Mouse (Mus musculus): Measurements from ENCODE around the gene Cxcr1. TPM values are rescaled to one million over a fixed set of nuclear protein-coding genes. Genes with fewer than 3 reads are reported as not detected.

Cxcr1 gene
- polyA plus RNA-seq, 1 experiment from 2014 or later: not detected

GRCm38 (mm10) chr1:74151091-74151490, 43.3 kb downstream of the Cxcr1 start:
- Histone ChIP-seq H3K9ac (replicated peaks; ENCODE audit: low read length) (no peak overlapping the region), H3K27me3 (ENCODE audit: insufficient read depth, low read length) (no peaks in the 10 kb centered on the region), H3K4me2 (replicated peaks; ENCODE audit: low read depth, low read length) (no peak overlapping the region), H3K9me3 (ENCODE audit: low read length) (no peaks in the 10 kb centered on the region), H3K4me1 (ENCODE audit: insufficient read depth, low read length) (no peaks in the 10 kb centered on the region), H3K27ac (ENCODE audit: low read length) (no peak overlapping the region), H3K4me3 (ENCODE audit: low read length) (no peak overlapping the region), H3K36me3 (ENCODE audit: insufficient read depth, low read length) (no peaks in the 10 kb centered on the region)
- whole genome bisulfite sequencing: 73% methylated on average over 3 of the region's 3 CpGs
- ATAC-seq (ENCODE audit: low FRiP score, low TSS enrichment): no peak

DNA sequence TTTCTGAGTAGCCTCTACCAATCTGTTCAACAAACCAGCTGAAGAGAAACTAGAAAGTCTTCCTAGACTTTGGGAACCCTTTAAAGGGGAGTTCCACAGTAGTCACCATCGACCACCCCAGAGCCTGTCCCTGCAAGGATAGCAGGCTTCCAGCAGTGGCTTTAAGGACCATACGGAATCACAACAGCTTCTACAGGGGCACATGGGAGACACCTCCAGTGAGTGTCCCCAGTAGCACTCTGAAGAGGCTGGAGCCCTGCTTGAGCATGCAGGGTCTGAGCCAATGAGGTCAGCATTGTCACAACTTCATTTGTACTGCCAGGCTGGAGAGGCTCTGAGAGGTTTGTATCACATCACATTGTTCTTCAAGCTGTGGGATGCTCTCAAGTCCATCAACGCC, 44.3 kb downstream of the Cxcr1 start:
- Histone ChIP-seq H3K27ac (ENCODE audit: low read length) (no peak overlapping the region), H3K4me2 (replicated peaks; ENCODE audit: low read depth, low read length) (no peak overlapping the region), H3K4me3 (ENCODE audit: low read length) (no peak overlapping the region), H3K9me3 (ENCODE audit: low read length) (no peaks in the 10 kb centered on the region), H3K4me1 (ENCODE audit: insufficient read depth, low read length) (no peaks in the 10 kb centered on the region), H3K36me3 (ENCODE audit: insufficient read depth, low read length) (no peaks in the 10 kb centered on the region), H3K27me3 (ENCODE audit: insufficient read depth, low read length) (no peaks in the 10 kb centered on the region), H3K9ac (replicated peaks; ENCODE audit: low read length) (no peak overlapping the region)
- WGBS: 86% methylated on average over 3 of the region's 3 CpGs
- ATAC-seq (ENCODE audit: low FRiP score, low TSS enrichment): no peak

- H3K27me3 ChIP-seq (ENCODE audit: insufficient read depth, low read length): no peaks in the 10 kb centered on the region
- H3K4me1 ChIP-seq (ENCODE audit: insufficient read depth, low read length): no peaks in the 10 kb centered on the region
- WGBS: 85% methylated on average over 6 of the region's 6 CpGs
- no peak overlapping the region for H3K4me3 ChIP-seq (ENCODE audit: low read length)
- H3K9ac ChIP-seq (replicated peaks; ENCODE audit: low read length): no peak overlapping the region
- no peak overlapping the region for H3K4me2 ChIP-seq (replicated peaks; ENCODE audit: low read depth, low read length)
- no peak overlapping the region for H3K27ac ChIP-seq (ENCODE audit: low read length)
- no peak for ATAC-seq (ENCODE audit: low FRiP score, low TSS enrichment)
- H3K36me3 ChIP-seq (ENCODE audit: insufficient read depth, low read length): no peaks in the 10 kb centered on the region
- no peaks in the 10 kb centered on the region for H3K9me3 ChIP-seq (ENCODE audit: low read length)
Observed at GRCm38 (mm10) chr1:74149106-74149885, 45.1 kb downstream of the Cxcr1 start.

MicroRNAs within 50 kb of the gene (microRNA counts, 519-probe panel; counts per million panel counts)
- microRNA mmu-miR-1928: 1,980 counts per million, percentile 51 among the panel's probes with 10 or more counts

Small RNAs within 50 kb of the gene (microRNA-seq; reads per million reads assigned to microRNA genes)
- gene Mir1928: not detected

Other genes starting within 250 kb of the Cxcr1 start
- 77.3 and 78.3 TPM in 2 replicates for gene Tns1, start 70.2 kb downstream of the Cxcr1 start, polyA plus RNA-seq (2015; fragmentation: Nextera tagmentation; extraction: Ambion mirVana)
- gene Rufy4, start 69.1 kb downstream of the Cxcr1 start, polyA plus RNA-seq (2015; fragmentation: Nextera tagmentation; extraction: Ambion mirVana): 0.22 and 0.32 TPM in 2 replicates
- gene Cxcr2, start 40.6 kb downstream of the Cxcr1 start, polyA plus RNA-seq (2015; fragmentation: Nextera tagmentation; extraction: Ambion mirVana): 0.11 and 0.24 TPM in 2 replicates
- gene Arpc2, start 41.5 kb upstream of the Cxcr1 start, polyA plus RNA-seq (2015; fragmentation: Nextera tagmentation; extraction: Ambion mirVana): 441 and 457 TPM in 2 replicates
- 1.6 and 1.9 TPM in 2 replicates for gene Gpbar1, start 83.9 kb upstream of the Cxcr1 start, polyA plus RNA-seq (2015; fragmentation: Nextera tagmentation; extraction: Ambion mirVana)
- gene Aamp, start 90.1 kb upstream of the Cxcr1 start, polyA plus RNA-seq (2015; fragmentation: Nextera tagmentation; extraction: Ambion mirVana): 322 and 350 TPM in 2 replicates
- 149 and 156 TPM in 2 replicates for gene Pnkd, start 90.3 kb upstream of the Cxcr1 start, polyA plus RNA-seq (2015; fragmentation: Nextera tagmentation; extraction: Ambion mirVana)
- 33.5 and 35.1 TPM in 2 replicates for gene Tmbim1, start 111.0 kb upstream of the Cxcr1 start, polyA plus RNA-seq (2015; fragmentation: Nextera tagmentation; extraction: Ambion mirVana)
- 0.50 and 0.53 TPM in 2 replicates for gene Catip, start 167.5 kb upstream of the Cxcr1 start, polyA plus RNA-seq (2015; fragmentation: Nextera tagmentation; extraction: Ambion mirVana)
- gene Slc11a1, start 180.6 kb upstream of the Cxcr1 start, polyA plus RNA-seq (2015; fragmentation: Nextera tagmentation; extraction: Ambion mirVana): 4.5 and 5.4 TPM in 2 replicates
- 91.1 and 94.0 TPM in 2 replicates for gene Ctdsp1, start 196.9 kb upstream of the Cxcr1 start, polyA plus RNA-seq (2015; fragmentation: Nextera tagmentation; extraction: Ambion mirVana)
- gene Vil1, start 214.7 kb upstream of the Cxcr1 start, polyA plus RNA-seq (2015; fragmentation: Nextera tagmentation; extraction: Ambion mirVana): 17.5 and 18.0 TPM in 2 replicates